8 mouse cellular contexts compared by ENCODE assay signal in genomic region chr1:195241496-195241895, GRCm38 (mm10).
A peak's percentile ranks its signal among the peaks of the same experiment; 100 is the strongest.
DNase-seq lines count a peak whose midpoint lies in the region; ATAC-seq lines count a peak whose summit lies in the region.

No protein-coding gene starts in this region.

- H3K9me3 ChIP-seq in kidney, embryonic 16.5 days (ENCODE audit: low read length): no peaks in the 10 kb centered on the region
- H3K9me3 ChIP-seq in embryonic facial prominence, embryonic 11.5 days (replicated peaks; ENCODE audit: control insufficient read depth, low read length): no peaks in the 10 kb centered on the region
- no peaks in the 10 kb centered on the region for H3K9me3 ChIP-seq in limb, embryonic 10.5 days (replicated peaks)

- no peak overlapping the region for H3K9ac ChIP-seq in kidney, embryonic 16.5 days (replicated peaks; ENCODE audit: low read length)
- no peak overlapping the region for H3K9ac ChIP-seq in embryonic facial prominence, embryonic 11.5 days (replicated peaks; ENCODE audit: low read length)

- peak; percentile 95 for DNase-seq in kidney, adult 18-20 months
- peak; percentile 100 for DNase-seq in adrenal gland, postnatal 10 days
- peak; percentile 100 for DNase-seq in embryonic facial prominence, embryonic 11.5 days (ENCODE audit: low spot score)
- peak; percentile 100 for DNase-seq in induced T-regulatory cell, adult 2 months (ENCODE audit: low read depth)
- DNase-seq in limb, embryonic 10.5 days (ENCODE audit: low spot score): peak; percentile 100
- DNase-seq in right cerebral cortex, adult 18-20 months: peak; percentile 100
- DNase-seq in urinary bladder, postnatal 10 days (ENCODE audit: low spot score): peak; percentile 100

- 4% methylated on average over 30 of the region's 30 CpGs for WGBS in kidney, embryonic 16.5 days
- 6% methylated on average over 30 of the region's 30 CpGs for WGBS in embryonic facial prominence, embryonic 11.5 days
- WGBS in limb, embryonic 10.5 days: 3% methylated on average over 30 of the region's 30 CpGs

- H3K27me3 ChIP-seq in kidney, embryonic 16.5 days (ENCODE audit: insufficient read depth, low read length): no peaks in the 10 kb centered on the region
- H3K27me3 ChIP-seq in embryonic facial prominence, embryonic 11.5 days (ENCODE audit: control insufficient read depth, insufficient read depth, low read length): no peaks in the 10 kb centered on the region
- H3K27me3 ChIP-seq in limb, embryonic 10.5 days (ENCODE audit: low read depth, poor library complexity, severe bottlenecking): no peaks in the 10 kb centered on the region

- H3K4me1 ChIP-seq in kidney, embryonic 16.5 days (ENCODE audit: insufficient read depth, low read length): no peaks in the 10 kb centered on the region
- H3K4me1 ChIP-seq in embryonic facial prominence, embryonic 11.5 days (ENCODE audit: control insufficient read depth, insufficient read depth, low read length): no peaks in the 10 kb centered on the region
- no peaks in the 10 kb centered on the region for H3K4me1 ChIP-seq in limb, embryonic 10.5 days

- no peak overlapping the region for H3K4me2 ChIP-seq in kidney, embryonic 16.5 days (replicated peaks; ENCODE audit: low read depth, low read length)
- H3K4me2 ChIP-seq in embryonic facial prominence, embryonic 11.5 days (ENCODE audit: low read depth, low read length): no peak overlapping the region

- H3K4me3 ChIP-seq in kidney, embryonic 16.5 days (ENCODE audit: low read length): no peak overlapping the region
- H3K4me3 ChIP-seq in embryonic facial prominence, embryonic 11.5 days (ENCODE audit: low read depth, low read length): no peak overlapping the region
- no peak overlapping the region for H3K4me3 ChIP-seq in limb, embryonic 10.5 days

- no peak for ATAC-seq in kidney, embryonic 16.5 days (ENCODE audit: low FRiP score, low TSS enrichment)
- no peak for ATAC-seq in embryonic facial prominence, embryonic 11.5 days (replicated peaks; ENCODE audit: insufficient number of reproducible peaks, low FRiP score, low TSS enrichment, low read depth)

- no peak overlapping the region for H3K27ac ChIP-seq in kidney, embryonic 16.5 days (ENCODE audit: low read length)
- H3K27ac ChIP-seq in embryonic facial prominence, embryonic 11.5 days (replicated peaks; ENCODE audit: low read depth, low read length): no peak overlapping the region
- no peak overlapping the region for H3K27ac ChIP-seq in limb, embryonic 10.5 days

- H3K36me3 ChIP-seq in kidney, embryonic 16.5 days (ENCODE audit: insufficient read depth, low read length): no peaks in the 10 kb centered on the region
- H3K36me3 ChIP-seq in embryonic facial prominence, embryonic 11.5 days (replicated peaks; ENCODE audit: control insufficient read depth, insufficient read depth, low read depth, low read length): no peaks in the 10 kb centered on the region
- no peaks in the 10 kb centered on the region for H3K36me3 ChIP-seq in limb, embryonic 10.5 days
